Mouse (Mus musculus) neutrophil, adult 59 days (primary cell): ENCODE data around the gene Gjb2. TPM values are rescaled to one million over a fixed set of nuclear protein-coding genes. Genes with fewer than 3 reads are reported as not detected.

Source experiments
- total RNA-seq, 2 experiments: library from RNA; stranded (reverse); gene quantifications; 1 replicate in 1 of 2; 2 replicates in 1 of 2; pipeline ENCODE4 v1.2.4; 2023

Gjb2 gene
- not detected for total RNA-seq

DNA sequence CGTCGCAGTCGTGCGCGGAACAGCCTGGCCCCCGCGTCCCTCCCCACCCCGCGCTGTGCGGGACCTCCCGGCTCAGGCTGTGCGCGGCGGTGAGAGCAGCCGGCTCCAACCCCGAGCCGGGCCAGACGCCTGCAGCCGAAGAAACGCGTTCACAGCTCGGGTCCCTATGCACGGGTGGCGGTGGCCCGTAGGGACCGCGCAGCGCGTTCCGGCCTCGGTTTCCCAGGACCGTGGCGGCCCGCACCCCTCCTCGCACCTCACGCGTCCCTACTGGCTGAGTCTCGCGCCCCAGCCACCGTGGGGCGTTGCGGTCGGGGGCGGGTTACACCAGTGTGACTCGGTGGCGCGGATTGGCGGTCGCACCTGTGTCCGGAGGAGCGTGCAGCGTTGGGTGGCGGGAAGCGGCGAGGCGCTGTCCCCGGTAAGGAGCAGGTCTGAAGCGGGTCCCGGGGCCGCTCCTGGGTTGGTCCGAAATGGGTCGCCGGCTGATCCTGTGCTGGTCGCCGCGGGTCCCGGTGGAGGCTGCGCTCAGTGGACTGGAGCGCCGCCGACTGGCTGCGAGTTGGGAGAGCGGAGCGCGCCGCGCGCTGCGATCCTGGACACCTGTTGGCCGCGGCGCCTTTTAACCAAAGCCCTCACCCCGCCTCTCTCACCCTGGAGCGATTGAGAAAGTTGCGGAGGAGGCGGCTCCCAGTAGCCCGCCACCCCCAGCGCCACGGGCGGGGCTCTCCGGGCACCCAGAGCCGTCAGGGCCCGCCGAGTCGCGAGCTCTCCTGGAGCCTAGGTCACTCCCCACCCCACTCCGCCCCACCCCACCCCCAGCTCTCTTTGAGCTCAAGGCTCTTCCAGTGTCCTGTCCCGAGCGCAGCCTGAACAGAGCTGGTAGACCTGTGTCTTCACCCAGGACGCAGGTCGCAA, at the start of gene Gjb2:
TSS of gene Gjb2 (minus strand) at position 597 of the 918 bp plus-strand sequence.

DNA sequence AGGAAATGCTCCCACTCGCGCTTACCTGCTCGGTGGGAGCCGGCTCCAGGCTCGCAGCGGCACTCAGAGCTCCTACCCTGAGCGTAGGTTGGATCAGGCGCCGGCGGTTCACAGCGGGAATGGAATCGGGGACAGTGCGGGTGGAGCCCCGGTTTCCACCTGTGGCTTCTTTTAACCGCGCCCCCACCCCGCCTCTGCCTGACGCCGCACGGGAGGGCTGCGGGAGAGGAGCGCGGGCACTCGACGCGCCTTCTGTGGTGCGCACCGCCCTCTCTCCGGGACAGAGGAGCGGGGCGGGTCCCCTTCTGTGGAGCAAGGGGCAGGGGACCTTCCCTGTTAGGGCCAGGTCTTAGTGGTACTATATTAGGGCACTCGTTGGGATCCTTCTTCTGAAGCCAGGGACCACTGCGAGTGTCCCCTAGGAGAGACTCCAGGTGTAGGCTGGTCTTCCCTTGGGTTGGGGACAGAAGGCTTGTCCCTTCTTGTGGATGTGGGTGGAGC, 28.7 kb upstream of the Gjb2 start, which contains the start of gene Gjb6:
TSS of gene Gjb6 (minus strand) at position 451 of the 501 bp plus-strand sequence.

DNA sequence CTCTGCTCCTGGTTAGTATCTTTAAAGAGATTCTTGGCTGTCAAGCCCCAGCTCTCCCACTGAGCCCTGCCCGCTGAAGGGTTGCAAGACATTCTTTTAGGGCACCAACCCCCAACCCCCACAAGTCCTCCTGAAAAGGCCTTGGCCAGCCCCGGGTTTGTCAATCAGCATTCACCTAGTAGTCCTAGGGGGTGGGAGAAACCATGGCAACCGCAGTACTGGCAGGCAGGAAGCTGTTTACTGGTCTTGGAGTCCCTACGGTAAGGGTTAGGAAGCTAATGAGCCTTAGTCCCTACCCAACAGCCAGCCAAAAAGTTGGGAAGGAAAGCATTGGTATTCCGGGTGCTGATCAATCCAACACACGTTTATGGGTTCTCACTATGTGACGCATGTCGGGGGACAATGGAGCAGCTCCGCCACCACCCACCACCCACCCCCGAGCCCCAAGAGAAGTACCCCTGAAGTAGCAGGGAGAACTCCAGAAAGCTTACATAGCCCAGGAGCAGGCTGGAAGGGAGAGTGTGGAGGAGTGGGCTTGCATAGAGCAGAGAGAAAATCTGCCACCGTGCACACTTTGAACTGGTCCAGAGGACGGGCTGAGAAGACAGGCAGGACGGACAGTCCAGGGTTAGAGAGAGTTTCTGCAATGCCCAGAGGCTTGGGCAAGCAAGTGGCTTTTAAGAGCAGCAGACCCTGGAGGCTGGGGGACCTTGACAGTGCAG, 11.5 kb upstream of the Gjb2 start, which contains the start of gene Gm4491:
TSS of gene Gm4491 (minus strand) at position 61 of the 722 bp plus-strand sequence.

DNA sequence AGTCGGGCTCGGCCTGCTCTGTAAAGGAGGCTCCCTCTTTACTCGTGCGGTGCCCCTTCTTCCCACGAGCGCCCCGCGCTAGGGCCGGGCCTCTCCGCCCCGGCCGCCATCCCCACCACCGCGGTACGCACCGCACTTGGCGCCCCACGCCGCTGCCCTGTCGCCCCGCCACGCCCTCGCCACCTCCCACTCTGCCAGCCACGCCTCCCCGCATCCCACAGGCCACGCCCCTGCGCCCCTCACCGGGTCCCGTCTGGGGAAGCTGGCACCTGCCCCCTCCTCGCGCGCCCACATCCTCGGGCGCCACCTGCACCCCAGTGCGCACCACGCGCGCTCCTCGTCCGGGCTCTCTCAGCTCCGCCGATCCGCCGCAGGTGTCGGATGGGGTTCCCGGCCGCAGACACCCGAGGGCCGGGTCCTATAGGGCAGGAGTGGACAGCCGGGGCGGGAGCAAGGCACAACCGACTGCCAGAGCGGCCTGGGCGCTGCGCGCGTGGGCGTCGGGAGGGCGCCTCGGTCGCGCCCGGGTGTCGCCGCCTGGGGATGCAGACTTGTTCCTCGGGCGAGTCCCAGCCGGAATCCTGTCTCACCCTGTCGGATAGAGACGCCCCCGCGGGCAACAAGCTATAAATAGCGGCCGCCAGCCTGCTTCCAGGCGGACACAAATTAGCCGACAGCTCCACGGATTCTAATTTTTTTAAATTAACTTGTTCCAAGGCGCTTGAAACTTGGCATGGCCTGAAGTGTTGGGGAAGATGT, 46.8 kb downstream of the Gjb2 start, which contains the start of gene Gja3:
TSS of gene Gja3 (minus strand) at position 538 of the 759 bp plus-strand sequence.

Other genes with a start within 250 kb of the Gjb2 start
- 10 to 100 TPM; 64.6 to 66.9 TPM for gene Zmym2, start 218.0 kb downstream of the Gjb2 start, total RNA-seq
- not detected for gene Gja3, start 46.6 kb downstream of the Gjb2 start, total RNA-seq
- not detected for gene Gm4491, start 11.2 kb upstream of the Gjb2 start, total RNA-seq
- not detected for gene Gjb6, start 28.9 kb upstream of the Gjb2 start, total RNA-seq